Mouse (Mus musculus): ENCODE data around the gene Prpf4. TPM values are rescaled to one million over a fixed set of nuclear protein-coding genes. Genes with fewer than 3 reads are reported as not detected.
A peak's percentile ranks its signal among the peaks of the same experiment; 100 is the strongest.

The Prpf4 gene
- total and polyA plus RNA-seq, 3 experiments = 18.1 to 33.7 (median 33.5) TPM

DNA sequence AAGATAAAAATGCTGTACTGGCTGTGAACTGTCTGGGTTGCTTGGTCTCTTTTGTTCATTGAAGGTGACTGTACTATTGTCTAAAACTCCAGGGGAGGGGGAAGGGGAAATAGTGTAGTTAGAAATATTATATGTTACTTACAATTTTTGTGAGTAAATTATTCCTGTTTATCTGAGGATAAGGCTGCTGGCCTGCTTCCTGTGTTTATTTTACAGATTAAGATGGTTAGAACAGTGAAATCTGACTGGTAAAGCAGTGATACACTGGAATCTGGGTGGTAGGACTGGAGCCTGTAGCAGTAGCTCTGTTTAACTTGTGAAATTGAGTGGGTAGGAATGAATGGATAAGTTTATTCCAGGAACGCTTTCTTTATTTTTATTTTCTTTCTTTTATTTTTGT, 46.6 kb upstream of the Prpf4 start:
- H3K36me3 ChIP-seq (replicated peaks in 1 of 2; ENCODE audit: control insufficient read depth in 1 of 2, insufficient read depth in 1 of 2, low read length in 1 of 2) = peaks cover 0 to 11% of the 10 kb centered on the region in 2 experiments
- no peaks in the 10 kb centered on the region for H3K27me3 ChIP-seq (replicated peaks)
- TF ChIP-seq SIN3A (IDR thresholded peaks at IDR 0.05; ENCODE audit: low read length) (0 out of 2 replicates have a peak, but pooled peaks have one; percentile 55), IRF4 (IDR thresholded peaks at IDR 0.05; ENCODE audit: low read depth, low read length) (no peak), PAX5 (IDR thresholded peaks at IDR 0.05; ENCODE audit: low read length) (no peak)
- DNase-seq (ENCODE audit: extremely low read depth) = no peak
- no peak overlapping the region for H3K27ac ChIP-seq (ENCODE audit: insufficient read depth, low read depth)
- peaks cover 2 to 31% of the 10 kb centered on the region in 2 experiments; a peak in 2 of 4 replicates for H3K4me1 ChIP-seq (ENCODE audit: control insufficient read depth in 1 of 2, insufficient read depth in 2 of 2)
- in situ Hi-C loops (cut with MboI; ENCODE audit: low pct_ligation_motif_present, low pct_unique_long_range_greater_than_20kb, low sequenced_read_pairs) (no loop called here), dilution Hi-C loops (cut with MboI; ENCODE audit: extremely low pct_ligation_motif_present, extremely low pct_unique_long_range_greater_than_20kb, low sequenced_read_pairs) (no loop called here)
- H3K79me2 ChIP-seq (replicated peaks; ENCODE audit: control insufficient read depth, extremely low read depth, insufficient read depth, poor library complexity, severe bottlenecking) = peaks cover 34% of the 10 kb centered on the region
- H3K9me3 ChIP-seq (replicated peaks; ENCODE audit: low read length) = no peaks in the 10 kb centered on the region
- peak overlapping the region; percentile 39 for H3K9ac ChIP-seq (ENCODE audit: insufficient read depth, low read depth)
- peak overlapping the region in 2 of 3 experiments; percentile 86 to 98 for H3K4me3 ChIP-seq (replicated peaks in 1 of 3; ENCODE audit: low read depth in 2 of 3, low read length in 2 of 3, poor library complexity in 1 of 3)
- peak overlapping the region; percentile 60 for H3K4me2 ChIP-seq (ENCODE audit: insufficient read depth, low read depth, poor library complexity, severe bottlenecking)

DNA sequence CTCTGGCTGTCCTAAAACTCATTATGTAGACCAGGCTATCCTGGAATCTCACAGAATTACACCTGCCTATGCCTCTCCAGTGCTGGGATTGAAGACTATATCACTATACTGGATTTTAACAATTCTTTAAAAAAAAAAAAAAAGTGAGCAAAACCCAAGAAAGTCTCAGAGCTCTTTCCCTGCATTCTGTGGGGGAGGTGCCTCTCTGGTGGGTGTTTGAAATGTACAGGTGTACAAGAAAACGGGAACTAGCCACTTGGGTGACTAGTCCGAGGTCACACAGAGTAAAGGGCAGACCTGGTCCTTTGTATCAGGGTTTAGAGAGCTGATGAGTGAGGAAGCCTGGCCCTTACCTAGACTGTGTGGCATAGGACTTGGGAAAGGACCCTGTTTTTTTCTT, 46.2 kb upstream of the Prpf4 start:
- H3K27me3 ChIP-seq (replicated peaks) = no peaks in the 10 kb centered on the region
- H3K9me3 ChIP-seq (replicated peaks; ENCODE audit: low read length) = no peaks in the 10 kb centered on the region
- dilution Hi-C loops (cut with MboI; ENCODE audit: extremely low pct_ligation_motif_present, extremely low pct_unique_long_range_greater_than_20kb, low sequenced_read_pairs) (no loop called here), in situ Hi-C loops (cut with MboI; ENCODE audit: low pct_ligation_motif_present, low pct_unique_long_range_greater_than_20kb, low sequenced_read_pairs) (no loop called here)
- H3K4me3 ChIP-seq (replicated peaks in 1 of 3; ENCODE audit: low read depth in 2 of 3, low read length in 2 of 3, poor library complexity in 1 of 3) = no peak overlapping the region
- DNase-seq (ENCODE audit: extremely low read depth) = peak; percentile 44
- H3K9ac ChIP-seq (ENCODE audit: insufficient read depth, low read depth) = peak overlapping the region; percentile 39
- 0 out of 2 replicates have a peak, but pooled peaks have one; percentile 36 for TF ChIP-seq EP300 (IDR thresholded peaks at IDR 0.05; ENCODE audit: low read length)
- no peak for TF ChIP-seq POLR2A (IDR thresholded peaks at IDR 0.05; ENCODE audit: low read depth, low read length)
- TF ChIP-seq MEF2A (IDR thresholded peaks at IDR 0.05; ENCODE audit: borderline replicate concordance, low read depth, low read length) = no peak
- TF ChIP-seq TCF12 (IDR thresholded peaks at IDR 0.05; ENCODE audit: low read depth, low read length) = 0 out of 2 replicates have a peak, but pooled peaks have one; percentile 26
- TF ChIP-seq ZNF384 (IDR thresholded peaks at IDR 0.05; ENCODE audit: low read depth, low read length) = peak; percentile 80
- TF ChIP-seq RAD21 (IDR thresholded peaks at IDR 0.05; ENCODE audit: low read depth, low read length) = no peak
- no peak for TF ChIP-seq JUN (IDR thresholded peaks at IDR 0.05; ENCODE audit: insufficient read depth, low read depth, low read length)
- TF ChIP-seq ZC3H11A (IDR thresholded peaks at IDR 0.05; ENCODE audit: low read depth, low read length) = no peak
- no peak overlapping the region for H3K27ac ChIP-seq (ENCODE audit: insufficient read depth, low read depth)
- H3K4me2 ChIP-seq (ENCODE audit: insufficient read depth, low read depth, poor library complexity, severe bottlenecking) = no peak overlapping the region; the same call in 1 of the 2 replicates
- peaks cover 2 to 29% of the 10 kb centered on the region in 2 experiments; a peak in 2 of 4 replicates for H3K4me1 ChIP-seq (ENCODE audit: control insufficient read depth in 1 of 2, insufficient read depth in 2 of 2)
- peaks cover 0 to 12% of the 10 kb centered on the region in 2 experiments for H3K36me3 ChIP-seq (replicated peaks in 1 of 2; ENCODE audit: control insufficient read depth in 1 of 2, insufficient read depth in 1 of 2, low read length in 1 of 2)
- peaks cover 32% of the 10 kb centered on the region for H3K79me2 ChIP-seq (replicated peaks; ENCODE audit: control insufficient read depth, extremely low read depth, insufficient read depth, poor library complexity, severe bottlenecking)

DNA sequence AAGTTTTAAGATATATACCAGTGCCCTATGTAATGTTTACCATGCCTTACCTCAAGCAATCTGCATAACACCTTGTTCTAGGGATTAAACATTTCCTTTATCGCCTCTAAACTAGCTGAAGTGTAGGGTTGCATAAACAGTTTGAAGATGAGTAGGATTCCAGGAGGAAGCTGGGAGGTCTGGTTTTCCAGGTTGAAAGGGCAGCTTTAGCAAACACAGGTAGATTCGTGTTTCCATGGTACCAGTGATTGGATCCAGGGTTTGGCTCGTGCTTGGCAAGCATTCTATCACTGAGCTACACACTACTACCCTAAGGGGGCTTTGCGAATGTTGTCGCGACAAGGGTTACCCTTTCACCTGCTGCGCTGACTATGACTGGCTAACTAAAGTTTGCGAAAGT, 44.3 kb upstream of the Prpf4 start:
- dilution Hi-C loops (cut with MboI; ENCODE audit: extremely low pct_ligation_motif_present, extremely low pct_unique_long_range_greater_than_20kb, low sequenced_read_pairs) = no loop called here

More for the DNA sequence above, 44.3 kb upstream of the Prpf4 start:
- Histone ChIP-seq H3K9ac (ENCODE audit: insufficient read depth, low read depth) (no peak overlapping the region), H3K27ac (ENCODE audit: insufficient read depth, low read depth) (no peak overlapping the region), H3K9me3 (replicated peaks; ENCODE audit: low read length) (no peaks in the 10 kb centered on the region), H3K4me3 (replicated peaks in 1 of 3; ENCODE audit: low read depth in 2 of 3, low read length in 2 of 3, poor library complexity in 1 of 3) (no peak overlapping the region), H3K36me3 (replicated peaks in 1 of 2; ENCODE audit: control insufficient read depth in 1 of 2, insufficient read depth in 1 of 2, low read length in 1 of 2) (peaks cover 0 to 16% of the 10 kb centered on the region in 2 experiments), H3K79me2 (replicated peaks; ENCODE audit: control insufficient read depth, extremely low read depth, insufficient read depth, poor library complexity, severe bottlenecking) (peaks cover 18% of the 10 kb centered on the region), H3K4me1 (ENCODE audit: control insufficient read depth in 1 of 2, insufficient read depth in 2 of 2) (peaks cover under 1 to 20% of the 10 kb centered on the region in 2 experiments; a peak in 2 of 4 replicates), H3K27me3 (replicated peaks) (no peaks in the 10 kb centered on the region), H3K4me2 (ENCODE audit: insufficient read depth, low read depth, poor library complexity, severe bottlenecking) (no peak overlapping the region)
- in situ Hi-C loops (cut with MboI; ENCODE audit: low pct_ligation_motif_present, low pct_unique_long_range_greater_than_20kb, low sequenced_read_pairs) = no loop called here
- no peak for TF ChIP-seq SIN3A (IDR thresholded peaks at IDR 0.05; ENCODE audit: low read length)
- TF ChIP-seq ZC3H11A (IDR thresholded peaks at IDR 0.05; ENCODE audit: low read depth, low read length) = no peak
- no peak for TF ChIP-seq CHD1 (IDR thresholded peaks at IDR 0.05; ENCODE audit: low read depth, low read length)
- TF ChIP-seq ZMIZ1 (IDR thresholded peaks at IDR 0.05; ENCODE audit: low read depth, low read length) = no peak
- TF ChIP-seq CTCF (conservative IDR thresholded peaks at IDR 0.05 in 1 of 2, IDR thresholded peaks at IDR 0.05 in 1 of 2; ENCODE audit: low read depth in 2 of 2, low read length in 2 of 2) = no peak
- no peak for TF ChIP-seq HCFC1 (IDR thresholded peaks at IDR 0.05; ENCODE audit: low read depth, low read length)
- TF ChIP-seq MAFK (IDR thresholded peaks at IDR 0.05; ENCODE audit: insufficient replicate concordance, low read length) = no peak
- no peak for DNase-seq (ENCODE audit: extremely low read depth)
